Comparison of ENCODE assay signal across 9 mouse cellular contexts in genomic region chr7:120916262-120916875, GRCm38 (mm10). TPM values are rescaled to one million over a fixed set of nuclear protein-coding genes. Genes with fewer than 3 reads are reported as not detected.
DNase-seq lines count a peak whose midpoint lies in the region; ATAC-seq and TF ChIP-seq lines count a peak whose summit lies in the region.
"Had no signal": no experiment of that assay in that cellular context is flagged by ENCODE, and none has a peak within 500 bp of the region (broad histone marks: within the 10 kb centered on the region; RNA-seq: fewer than 3 reads in every experiment).

No protein-coding gene starts in this region.

- H3K4me2 ChIP-seq in hindbrain, postnatal 0 days (ENCODE audit: low read depth, low read length) = peak overlapping the region; percentile 41; the same call in 1 of the 2 replicates
- H3K4me2 ChIP-seq in hindbrain, embryonic 13.5 days = no peak overlapping the region
- H3K4me2 ChIP-seq in limb, embryonic 12.5 days = 0 out of 2 replicates have a peak overlapping the region, but pooled peaks have one; percentile 32
- H3K4me2 ChIP-seq in forebrain, embryonic 14.5 days (ENCODE audit: low read length) = no peak overlapping the region

- H3K4me3 ChIP-seq in hindbrain, postnatal 0 days (ENCODE audit: low read length) = no peak overlapping the region
- no peak overlapping the region for H3K4me3 ChIP-seq in hindbrain, embryonic 13.5 days
- H3K4me3 ChIP-seq in limb, embryonic 12.5 days (replicated peaks) = no peak overlapping the region
- H3K4me3 ChIP-seq in forebrain, embryonic 14.5 days (ENCODE audit: low read depth, low read length) = no peak overlapping the region

- no peaks in the 10 kb centered on the region for H3K4me1 ChIP-seq in hindbrain, postnatal 0 days (ENCODE audit: insufficient read depth, low read length)
- H3K4me1 ChIP-seq in hindbrain, embryonic 13.5 days (replicated peaks) = peaks cover 23% of the 10 kb centered on the region
- H3K4me1 ChIP-seq in limb, embryonic 12.5 days (replicated peaks) = peaks cover 4% of the 10 kb centered on the region; the same call in 1 of the 2 replicates
- H3K4me1 ChIP-seq in forebrain, embryonic 14.5 days (ENCODE audit: control insufficient read depth, insufficient read depth, low read length) = peaks cover 2% of the 10 kb centered on the region; the same call in 1 of the 2 replicates

- H3K36me3 ChIP-seq in hindbrain, postnatal 0 days (ENCODE audit: insufficient read depth, low read length) = no peaks in the 10 kb centered on the region
- H3K36me3 ChIP-seq in hindbrain, embryonic 13.5 days = no peaks in the 10 kb centered on the region
- peaks cover 5% of the 10 kb centered on the region; the same call in 1 of the 2 replicates for H3K36me3 ChIP-seq in limb, embryonic 12.5 days
- H3K36me3 ChIP-seq in forebrain, embryonic 14.5 days (ENCODE audit: control insufficient read depth, insufficient read depth, low read length) = no peaks in the 10 kb centered on the region

- DNase-seq in hindbrain, postnatal 0 days (ENCODE audit: low spot score) = no peak
- DNase-seq in A20 (ENCODE audit: low read depth, low spot score) (peak; percentile 76), R1 (ENCODE audit: low read depth, low spot score) (peak; percentile 42)
- DNase-seq in cerebellum, adult 18-20 months = no peak
- no peak for DNase-seq in forebrain, embryonic 14.5 days (ENCODE audit: low spot score)
- DNase-seq: heart, adult 2 months had no signal

- ATAC-seq in hindbrain, postnatal 0 days = no peak
- no peak for ATAC-seq in hindbrain, embryonic 13.5 days (ENCODE audit: low FRiP score)
- ATAC-seq in limb, embryonic 12.5 days (ENCODE audit: insufficient number of reproducible peaks, insufficient read depth, low FRiP score, low TSS enrichment, low read depth) = no peak
- ATAC-seq in forebrain, embryonic 14.5 days = no peak

- H3K9ac ChIP-seq in hindbrain, postnatal 0 days (replicated peaks; ENCODE audit: low read length) = no peak overlapping the region
- H3K9ac ChIP-seq in hindbrain, embryonic 13.5 days = no peak overlapping the region
- H3K9ac ChIP-seq in limb, embryonic 12.5 days (replicated peaks) = no peak overlapping the region
- H3K9ac ChIP-seq in forebrain, embryonic 14.5 days (ENCODE audit: low read length) = no peak overlapping the region

- no peak for TF ChIP-seq CTCF in hindbrain, postnatal 0 days (IDR thresholded peaks at IDR 0.05; ENCODE audit: low read depth)

- no peak overlapping the region for H3K27ac ChIP-seq in hindbrain, postnatal 0 days
- H3K27ac ChIP-seq in hindbrain, embryonic 13.5 days = no peak overlapping the region
- H3K27ac ChIP-seq in limb, embryonic 12.5 days = no peak overlapping the region
- no peak overlapping the region for H3K27ac ChIP-seq in forebrain, embryonic 14.5 days (ENCODE audit: low read depth, low read length)
- H3K27ac ChIP-seq: macrophage had no signal

- WGBS in hindbrain, postnatal 0 days = 25% methylated on average over 11 of the region's 11 CpGs
- WGBS in hindbrain, embryonic 13.5 days = 22% methylated on average over 11 of the region's 11 CpGs
- WGBS in limb, embryonic 12.5 days = 38% methylated on average over 11 of the region's 11 CpGs
- 25% methylated on average over 11 of the region's 11 CpGs for WGBS in forebrain, embryonic 14.5 days

- no peaks in the 10 kb centered on the region for H3K9me3 ChIP-seq in hindbrain, postnatal 0 days (ENCODE audit: low read length)
- H3K9me3 ChIP-seq in hindbrain, embryonic 13.5 days = no peaks in the 10 kb centered on the region
- no peaks in the 10 kb centered on the region for H3K9me3 ChIP-seq in limb, embryonic 12.5 days
- H3K9me3 ChIP-seq in forebrain, embryonic 14.5 days (replicated peaks; ENCODE audit: control insufficient read depth, low read length) = no peaks in the 10 kb centered on the region

- no peaks in the 10 kb centered on the region for H3K27me3 ChIP-seq in hindbrain, postnatal 0 days (ENCODE audit: insufficient read depth, low read length)
- no peaks in the 10 kb centered on the region for H3K27me3 ChIP-seq in hindbrain, embryonic 13.5 days
- H3K27me3 ChIP-seq in limb, embryonic 12.5 days = no peaks in the 10 kb centered on the region
- no peaks in the 10 kb centered on the region for H3K27me3 ChIP-seq in forebrain, embryonic 14.5 days (replicated peaks; ENCODE audit: control insufficient read depth, insufficient read depth, low read length)

RNA-seq across cellular contexts. Expression of gene Polr3e, which starts 1.2 kb away (rescaled TPM):
- 21.1 and 25.2 TPM in 2 replicates for total RNA-seq in hindbrain, postnatal 0 days (2014; rRNA removed)
- 17.1 and 20.0 TPM in 2 replicates for polyA plus RNA-seq in hindbrain, postnatal 0 days (2015; fragmentation: Nextera tagmentation; extraction: Ambion mirVana)
- 23.1 and 24.2 TPM in 2 replicates for polyA plus RNA-seq in hindbrain, embryonic 13.5 days (2015; fragmentation: Nextera tagmentation; extraction: Ambion mirVana)
- polyA plus RNA-seq in limb, embryonic 12.5 days (2016; fragmentation: Nextera tagmentation; extraction: Ambion mirVana) = 43.9 and 45.0 TPM in 2 replicates
- 22.7 and 23.2 TPM in 2 replicates for polyA plus RNA-seq in forebrain, embryonic 14.5 days (2014; fragmentation: Nextera tagmentation; extraction: Ambion mirVana)

Comparison
In these comparisons a context has a peak if more than half of its experiments do, and no peak if none do; other contexts are left out.
1. H3K4me2 ChIP-seq: peak in hindbrain, postnatal 0 days (single experiment) and limb, embryonic 12.5 days (single experiment); none in hindbrain, embryonic 13.5 days (single experiment) and forebrain, embryonic 14.5 days (single experiment).
2. DNase-seq: peak in A20 (single experiment) and R1 (single experiment); none in hindbrain, postnatal 0 days (single experiment), cerebellum, adult 18-20 months (0 of 2) and forebrain, embryonic 14.5 days (single experiment).